Mouse (Mus musculus) neural tube, embryonic 14.5 days (tissue): ENCODE results near the gene Rdh16f1. TPM values are rescaled to one million over a fixed set of nuclear protein-coding genes. Genes with fewer than 3 reads are reported as not detected.

Experiments used
- ATAC-seq: fragments of 200-750 bp; cut with Nextera tagmentation; 2 replicates; pipeline ENCODE4 v1.8.0; 2017; ENCODE audit warnings: low read depth, mild to moderate bottlenecking, moderate TSS enrichment, moderate library complexity
- H3K27ac ChIP-seq: fragments of 300-500 bp; sonication (generic); 2 replicates; pipeline ENCODE4 v1.5.1; 2014; ENCODE audit warnings: low read depth, mild to moderate bottlenecking, control low read depth, low read length, moderate library complexity, mixed read lengths
- H3K27me3 ChIP-seq: fragments of 300-500 bp; sonication (generic); 2 replicates; pipeline ENCODE4 v1.6.1; 2014; ENCODE audit warnings: low read length; ENCODE audit not compliant: control insufficient read depth, insufficient read depth
- H3K36me3 ChIP-seq: fragments of 300-500 bp; sonication (generic); 2 replicates; pipeline ENCODE4 v1.6.1; 2014; ENCODE audit warnings: low read length, mixed read lengths; ENCODE audit not compliant: control insufficient read depth, insufficient read depth
- H3K4me1 ChIP-seq: fragments of 300-500 bp; sonication (generic); 2 replicates; pipeline ENCODE4 v1.6.1; 2014; ENCODE audit warnings: low read length; ENCODE audit not compliant: control insufficient read depth, insufficient read depth
- H3K4me2 ChIP-seq: fragments of 300-500 bp; sonication (generic); 2 replicates; pipeline ENCODE4 v1.6.1; 2014; ENCODE audit warnings: mild to moderate bottlenecking, low read depth, low read length, control low read depth
- H3K4me3 ChIP-seq: fragments of 300-500 bp; sonication (generic); 2 replicates; pipeline ENCODE4 v1.5.1; 2014; ENCODE audit warnings: low read depth, low read length, control low read depth, mixed read lengths
- H3K9ac ChIP-seq: fragments of 300-500 bp; sonication (generic); replicated peaks from 2 replicates; pipeline ENCODE4 v1.6.1; 2014; ENCODE audit warnings: low read depth, mild to moderate bottlenecking, control low read depth, low read length, mixed read lengths
- H3K9me3 ChIP-seq: fragments of 300-500 bp; sonication (generic); 2 replicates; pipeline ENCODE4 v1.6.1; 2016; ENCODE audit warnings: low read length; ENCODE audit not compliant: control insufficient read depth
- WGBS: fragments of 180-500 bp; shearing (Covaris S2); extraction: QIAGEN DNeasy Blood & Tissue Kit; methylation state at CpG from one replicate; pipeline ENCODE4 v1.1.7; 2014; 5-methylcytosine and 5-hydroxymethylcytosine counted together
- polyA plus RNA-seq: library from polyadenylated mRNA; unstranded; fragments of >200 nt; fragmentation: Nextera tagmentation; extraction: Ambion mirVana; gene quantifications from 2 replicates; pipeline ENCODE4 v1.2.1, GENCODE M21; 2014

The Rdh16f1 gene
- polyA plus RNA-seq, result 0.25 TPM in 1 of 2 replicates, not detected in the other

DNA sequence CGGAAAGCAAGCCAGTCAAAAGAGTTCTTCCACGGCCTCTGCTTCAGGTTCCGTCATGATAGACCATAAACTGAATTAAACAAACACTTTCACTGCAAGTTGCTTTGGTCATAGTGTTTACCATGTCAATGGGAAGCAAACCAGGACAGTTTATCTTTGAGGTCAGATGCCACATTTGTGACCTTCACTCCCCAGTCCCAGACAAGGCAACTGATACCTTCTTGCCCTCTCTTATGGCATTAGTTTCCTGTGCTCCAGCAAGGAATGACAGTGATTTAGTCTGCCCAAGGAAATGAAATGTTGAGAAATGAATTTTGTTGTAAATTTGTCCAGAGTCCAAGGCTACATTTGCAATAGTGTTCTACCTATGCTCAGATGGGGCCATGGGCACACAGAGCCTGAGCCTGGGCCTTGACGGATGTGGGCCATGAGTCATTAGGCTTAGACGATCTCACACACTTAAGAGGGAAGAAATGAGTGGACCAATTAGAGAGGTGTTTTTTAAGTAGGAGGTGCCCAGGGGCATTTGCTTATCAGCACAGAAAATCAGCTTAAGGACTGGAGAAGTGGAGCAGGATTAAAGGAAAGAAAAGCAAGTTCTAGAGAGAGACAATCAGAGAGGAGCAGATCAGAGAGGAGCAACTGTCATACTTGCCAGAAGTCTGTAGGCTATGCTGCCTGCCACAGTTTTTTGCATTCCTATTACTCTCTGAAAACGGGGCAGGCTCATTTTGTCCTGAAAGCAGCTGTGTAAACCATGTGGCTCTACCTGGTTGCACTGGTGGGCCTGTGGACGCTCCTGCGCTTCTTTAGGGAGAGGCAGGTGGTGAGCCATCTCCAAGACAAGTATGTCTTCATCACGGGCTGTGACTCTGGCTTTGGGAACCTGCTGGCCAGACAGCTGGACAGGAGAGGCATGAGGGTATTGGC, at the start of gene Rdh16f1, which contains the start of gene Rdh1:
Gene Rdh16f1, plus strand, starts transcription at position 607 of the 930 bp plus-strand sequence.
Gene Rdh1, plus strand, starts transcription at position 541 of the 930 bp plus-strand sequence.
- no peaks in the 10 kb centered on the region for H3K4me1 ChIP-seq
- no peaks in the 10 kb centered on the region for H3K9me3 ChIP-seq
- no peaks in the 10 kb centered on the region for H3K27me3 ChIP-seq
- 83% methylated on average over 8 of the region's 9 CpGs for WGBS
- ATAC-seq, result no peak
- H3K9ac ChIP-seq, result no peak within 1 kb of the TSS
- H3K4me2 ChIP-seq, result no peak within 1 kb of the TSS
- no peak within 1 kb of the TSS for H3K4me3 ChIP-seq
- H3K27ac ChIP-seq, result no peak within 1 kb of the TSS
- no peaks in the 10 kb centered on the region for H3K36me3 ChIP-seq

DNA sequence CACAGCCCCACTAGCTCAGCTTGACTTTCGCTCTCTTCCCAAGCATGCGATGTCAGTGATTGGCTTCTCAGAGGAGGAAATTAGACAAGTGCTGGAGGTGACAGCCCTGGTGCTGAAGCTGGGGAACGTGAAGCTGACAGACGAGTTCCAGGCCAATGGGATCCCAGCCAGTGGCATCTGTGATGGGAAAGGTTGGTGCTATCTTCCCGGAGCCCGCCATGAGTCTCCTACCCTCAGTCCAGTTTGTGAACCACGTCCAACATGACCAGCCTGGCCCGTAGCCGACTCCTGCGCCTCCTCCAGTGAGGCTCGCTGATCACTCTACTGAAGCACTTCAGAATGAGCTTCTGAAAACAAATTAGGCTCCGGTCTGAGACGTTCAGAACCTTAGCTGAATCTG, 49.3 kb upstream of the Rdh16f1 start:
- no peaks in the 10 kb centered on the region for H3K4me1 ChIP-seq
- no peak overlapping the region for H3K4me2 ChIP-seq
- no peaks in the 10 kb centered on the region for H3K9me3 ChIP-seq
- H3K9ac ChIP-seq, result no peak overlapping the region
- ATAC-seq, result no peak
- H3K4me3 ChIP-seq, result no peak overlapping the region
- H3K36me3 ChIP-seq, result no peaks in the 10 kb centered on the region
- H3K27ac ChIP-seq, result no peak overlapping the region
- no peaks in the 10 kb centered on the region for H3K27me3 ChIP-seq
- WGBS, result 88% methylated on average over 13 of the region's 13 CpGs

DNA sequence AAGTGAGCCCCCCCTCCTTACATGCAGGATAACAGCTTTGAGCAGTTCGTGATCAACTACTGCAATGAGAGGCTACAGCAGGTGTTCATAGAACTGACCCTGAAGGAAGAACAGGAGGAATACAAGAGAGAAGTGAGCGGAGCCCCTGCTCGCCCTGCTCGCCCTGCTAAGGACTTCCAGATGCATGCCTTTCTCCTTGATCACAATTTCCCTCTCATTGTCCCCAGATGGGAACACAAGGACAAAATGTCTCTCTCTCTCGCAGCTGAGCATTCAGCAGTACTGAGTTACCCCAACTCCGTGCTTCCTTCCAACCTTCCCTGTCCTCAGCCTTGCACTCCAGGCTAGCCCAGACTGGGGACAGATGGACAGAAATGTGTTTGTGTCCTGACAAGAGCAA, 46.9 kb upstream of the Rdh16f1 start:
- Histone ChIP-seq H3K36me3 (no peaks in the 10 kb centered on the region), H3K9ac (no peak overlapping the region), H3K4me2 (no peak overlapping the region), H3K27ac (no peak overlapping the region), H3K9me3 (no peaks in the 10 kb centered on the region), H3K4me1 (no peaks in the 10 kb centered on the region), H3K27me3 (no peaks in the 10 kb centered on the region), H3K4me3 (no peak overlapping the region)
- 82% methylated on average over 6 of the region's 6 CpGs for WGBS
- ATAC-seq, result no peak

DNA sequence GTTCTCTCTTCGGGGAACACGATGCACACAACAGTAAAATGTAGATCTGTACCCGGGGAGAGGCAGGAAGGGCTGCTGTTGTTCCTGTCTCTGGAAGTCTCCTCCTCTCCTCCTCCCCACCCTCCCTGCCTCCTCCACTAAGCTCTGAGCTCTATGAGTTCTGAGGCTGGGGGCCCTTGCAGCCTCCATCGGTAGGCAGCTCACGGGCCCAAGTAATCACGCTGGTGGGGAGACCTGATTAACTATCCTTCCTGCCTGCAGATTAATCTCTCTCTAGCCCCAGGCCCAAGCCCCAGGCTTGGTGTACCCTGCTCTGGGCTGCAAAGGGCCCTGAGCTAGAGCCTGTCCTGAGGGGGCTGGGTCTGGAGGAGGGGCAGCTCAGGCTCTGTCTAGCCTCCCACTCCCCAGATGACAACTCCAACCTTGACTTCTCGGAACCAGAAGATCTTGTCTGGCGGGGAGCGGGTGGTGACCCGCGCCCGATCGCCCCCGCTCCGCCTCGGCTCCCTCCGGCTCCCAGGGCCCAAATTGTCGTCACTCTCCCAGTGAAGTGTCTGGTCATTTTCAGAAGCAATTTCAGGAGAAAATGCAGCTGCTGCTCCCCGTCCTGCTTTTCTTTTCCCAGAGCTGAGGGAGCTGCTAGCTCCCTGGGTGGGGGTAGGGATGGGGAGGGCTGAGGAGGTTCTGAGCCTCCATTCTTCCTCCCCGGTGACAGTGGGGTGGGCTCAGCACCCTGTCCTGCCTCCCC, 37.7 kb upstream of the Rdh16f1 start:
- peak; percentile 51; the same call in 1 of the 2 replicates for ATAC-seq
- peak overlapping the region; percentile 32; the same call in 1 of the 2 replicates for H3K9ac ChIP-seq
- H3K4me2 ChIP-seq, result peak overlapping the region; percentile 34
- H3K27me3 ChIP-seq, result no peaks in the 10 kb centered on the region
- no peak overlapping the region for H3K27ac ChIP-seq
- WGBS, result 9% methylated on average over 20 of the region's 20 CpGs
- peaks cover 11% of the 10 kb centered on the region; the same call in 1 of the 2 replicates for H3K4me1 ChIP-seq
- H3K9me3 ChIP-seq, result no peaks in the 10 kb centered on the region
- H3K36me3 ChIP-seq, result no peaks in the 10 kb centered on the region
- H3K4me3 ChIP-seq, result no peak overlapping the region

DNA sequence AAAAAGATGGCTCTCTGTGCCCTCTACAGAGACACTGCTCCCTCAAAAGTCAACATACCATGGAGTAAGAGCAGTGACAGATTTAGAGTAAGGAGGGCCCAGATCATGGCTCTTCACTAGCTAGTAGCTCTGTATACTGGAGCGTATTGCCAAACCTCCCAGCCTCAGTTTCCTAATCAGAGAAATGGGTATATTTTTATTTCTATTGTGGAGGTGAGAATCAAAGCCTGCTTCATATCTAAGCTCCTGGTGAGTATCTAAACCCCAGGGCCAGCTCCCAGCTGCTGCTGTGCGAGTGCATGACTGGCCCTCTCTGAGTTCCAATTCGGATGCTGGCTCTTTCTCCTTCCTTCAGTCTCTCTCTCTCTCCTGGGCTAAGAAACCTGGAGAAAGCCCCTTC, 35.4 kb upstream of the Rdh16f1 start, which contains the start of gene Tac2:
Gene Tac2, plus strand, starts transcription at position 301 of the 400 bp plus-strand sequence.
- H3K4me1 ChIP-seq, result peaks cover 11% of the 10 kb centered on the region; the same call in 1 of the 2 replicates
- 90% methylated on average over 3 of the region's 3 CpGs for WGBS
- H3K36me3 ChIP-seq, result no peaks in the 10 kb centered on the region
- no peak for ATAC-seq
- no peak within 1 kb of the TSS for H3K9ac ChIP-seq
- no peak within 1 kb of the TSS for H3K4me2 ChIP-seq
- H3K9me3 ChIP-seq, result no peaks in the 10 kb centered on the region
- H3K4me3 ChIP-seq, result no peak within 1 kb of the TSS
- no peaks in the 10 kb centered on the region for H3K27me3 ChIP-seq
- no peak within 1 kb of the TSS for H3K27ac ChIP-seq

DNA sequence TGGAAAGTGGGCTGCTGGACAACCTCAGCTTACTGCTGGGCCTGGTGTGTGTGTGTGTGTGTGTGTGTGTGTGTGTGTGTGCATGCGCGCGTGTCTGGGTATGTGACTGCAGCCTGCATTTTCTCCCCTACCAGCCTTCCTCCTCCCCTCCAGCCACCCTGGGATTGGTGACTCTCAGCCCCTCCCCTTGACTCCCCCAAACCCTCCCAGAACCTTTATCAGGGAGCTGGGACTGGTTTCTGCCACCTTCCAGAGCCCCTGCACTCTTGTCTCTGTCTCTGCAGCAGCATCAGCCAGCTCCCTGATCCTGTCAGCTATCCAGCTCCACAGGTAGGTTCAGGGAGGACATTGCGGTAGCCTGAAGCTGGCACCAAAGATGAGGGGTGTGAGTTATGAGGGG, 34.5 kb upstream of the Rdh16f1 start:
- no peaks in the 10 kb centered on the region for H3K27me3 ChIP-seq
- no peak for ATAC-seq
- H3K4me1 ChIP-seq, result peaks cover 11% of the 10 kb centered on the region; the same call in 1 of the 2 replicates
- H3K36me3 ChIP-seq, result no peaks in the 10 kb centered on the region
- H3K27ac ChIP-seq, result no peak overlapping the region
- no peak overlapping the region for H3K4me3 ChIP-seq
- 90% methylated on average over 4 of the region's 4 CpGs for WGBS
- no peak overlapping the region for H3K4me2 ChIP-seq
- H3K9me3 ChIP-seq, result no peaks in the 10 kb centered on the region
- no peak overlapping the region for H3K9ac ChIP-seq

DNA sequence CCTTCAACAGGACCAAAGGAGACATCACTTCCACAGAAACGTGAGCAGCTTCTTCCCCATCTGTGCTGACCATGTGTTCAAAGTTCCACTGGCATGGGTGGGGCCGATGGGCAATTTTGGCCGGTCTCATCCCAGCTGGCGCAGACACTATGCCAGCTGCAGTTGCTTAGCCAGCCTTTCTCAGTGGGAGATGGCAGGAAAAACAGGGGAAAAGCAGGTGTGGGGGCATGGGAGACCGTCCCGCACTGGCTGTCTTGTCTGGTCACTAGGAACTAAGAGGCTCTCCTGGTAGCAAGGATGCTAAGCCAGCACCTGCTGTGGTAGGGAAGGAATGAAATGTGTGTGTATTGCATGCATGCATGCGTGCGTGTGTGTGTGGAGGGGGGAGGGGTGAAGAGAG, 31.1 kb upstream of the Rdh16f1 start:
- Histone ChIP-seq H3K4me3 (no peak overlapping the region), H3K4me1 (no peaks in the 10 kb centered on the region), H3K27ac (no peak overlapping the region), H3K9me3 (no peaks in the 10 kb centered on the region), H3K4me2 (no peak overlapping the region), H3K36me3 (no peaks in the 10 kb centered on the region), H3K9ac (no peak overlapping the region), H3K27me3 (no peaks in the 10 kb centered on the region)
- 72% methylated on average over 8 of the region's 8 CpGs for WGBS
- no peak for ATAC-seq

DNA sequence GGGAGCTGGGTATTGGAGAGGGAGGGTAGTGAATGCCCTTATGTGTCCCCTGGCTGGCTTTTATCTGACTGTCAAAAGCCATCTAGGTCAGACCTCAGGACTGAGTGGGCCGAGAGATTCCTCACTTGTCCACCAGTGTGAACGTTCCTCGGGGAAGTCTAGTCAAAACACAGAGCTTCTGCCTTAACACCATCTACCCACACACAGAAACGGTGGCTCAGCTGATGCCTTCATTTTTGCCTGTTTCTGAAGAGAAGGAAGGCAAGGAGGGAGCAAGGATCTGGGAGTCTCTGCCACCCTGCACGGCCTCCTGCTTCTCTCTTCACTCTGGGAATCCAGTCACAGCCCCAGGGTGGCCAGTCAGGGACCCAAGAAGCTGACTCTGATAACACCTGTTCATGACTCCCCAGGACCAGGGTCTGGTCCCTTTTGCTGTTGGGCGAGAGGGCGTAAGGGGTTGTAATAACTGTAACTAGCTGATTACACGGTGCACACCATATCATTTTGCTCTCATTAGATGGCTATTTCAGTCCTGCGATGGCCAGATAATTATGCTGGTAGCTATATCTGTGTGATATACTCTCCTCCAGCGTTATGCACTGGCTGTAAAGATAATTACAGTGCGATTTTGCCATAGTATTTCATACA, 29.2 kb upstream of the Rdh16f1 start:
- WGBS, result 49% methylated on average over 11 of the region's 11 CpGs
- H3K9ac ChIP-seq, result no peak overlapping the region
- H3K9me3 ChIP-seq, result no peaks in the 10 kb centered on the region
- no peak overlapping the region for H3K27ac ChIP-seq
- no peaks in the 10 kb centered on the region for H3K36me3 ChIP-seq
- H3K4me2 ChIP-seq, result no peak overlapping the region
- H3K4me1 ChIP-seq, result no peaks in the 10 kb centered on the region
- ATAC-seq, result no peak
- no peak overlapping the region for H3K4me3 ChIP-seq
- H3K27me3 ChIP-seq, result no peaks in the 10 kb centered on the region
